Mouse (Mus musculus): ENCODE results near the gene Maob.

- TF ChIP-seq CTCF (IDR thresholded peaks at IDR 0.05; ENCODE audit: borderline replicate concordance, extremely low read depth, insufficient read depth, insufficient read length) (no peak), POLR2A (IDR thresholded peaks at IDR 0.05; ENCODE audit: borderline replicate concordance, extremely low read depth, insufficient read depth, insufficient read length, poor library complexity, severe bottlenecking) (no peak)
Observed at GRCm38 (mm10) chrX:16815965-16816364, 1.2 kb downstream of the Maob start.
